ENCODE assay signal across 16 mouse cellular contexts in genomic region chr8:11571950-11572349, GRCm38 (mm10).
"Had no signal": no experiment of that assay in that cellular context is flagged by ENCODE, and none has a peak within 500 bp of the region (broad histone marks: within the 10 kb centered on the region; RNA-seq: fewer than 3 reads in every experiment).

No protein-coding gene starts in this region.

- H3K9me3 ChIP-seq: neural tube, embryonic 13.5 days; neural tube, embryonic 15.5 days; stomach, embryonic 15.5 days had no signal

- DNase-seq: retina, postnatal 1 day; right cerebral cortex, adult 18-20 months; right cerebral cortex, postnatal 14 days; right cerebral cortex, postnatal 25 days; right cerebral cortex, postnatal 4 days; spleen, adult 18-20 months; thymus, adult 18-20 months; thymus, adult 2 months; thymus, postnatal 14 days; thymus, postnatal 25 days; thymus, postnatal 36 days; thymus, postnatal 4 days had no signal

- H3K27ac ChIP-seq: neural tube, embryonic 13.5 days; neural tube, embryonic 15.5 days; stomach, embryonic 15.5 days; stomach, postnatal 0 days had no signal

- H3K27me3 ChIP-seq: neural tube, embryonic 13.5 days; neural tube, embryonic 15.5 days; stomach, embryonic 15.5 days had no signal

- H3K4me3 ChIP-seq: neural tube, embryonic 13.5 days; neural tube, embryonic 15.5 days; stomach, embryonic 15.5 days had no signal
